Mouse (Mus musculus): Measurements from ENCODE around the gene Abl1. TPM values are rescaled to one million over a fixed set of nuclear protein-coding genes. Genes with fewer than 3 reads are reported as not detected.

Abl1 gene
- polyA plus RNA-seq, 1 experiment from 2014 or later, result 20.9 TPM

DNA sequence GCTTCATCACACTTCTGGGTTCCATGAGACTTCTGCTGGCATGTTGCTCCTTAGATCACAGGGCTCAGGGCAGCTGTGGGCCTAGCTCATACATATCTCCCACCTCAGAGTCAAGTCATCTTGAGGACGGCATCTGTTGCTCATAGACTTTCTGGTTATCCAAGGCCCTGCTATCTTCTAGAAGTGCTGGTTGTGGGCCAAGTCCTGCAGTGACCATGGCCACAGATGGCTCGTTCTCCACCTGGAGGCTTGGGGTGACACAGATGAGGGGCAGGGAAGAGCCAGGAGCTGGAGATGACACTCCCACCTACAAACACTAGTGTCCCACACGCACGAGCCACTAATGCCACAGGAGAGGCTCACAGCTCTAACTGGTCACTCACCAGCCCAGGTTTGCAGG lies 125.5 kb downstream of the Abl1 start:
- Histone ChIP-seq H3K4me2 (replicated peaks) (no peak overlapping the region), H3K27me3 (ENCODE audit: control insufficient read depth, insufficient read depth, low read length) (no peaks in the 10 kb centered on the region), H3K4me3 (replicated peaks; ENCODE audit: low read length) (no peak overlapping the region), H3K27ac (no peak overlapping the region), H3K9ac (no peak overlapping the region), H3K4me1 (replicated peaks; ENCODE audit: control insufficient read depth, insufficient read depth, low read length) (peaks cover 20% of the 10 kb centered on the region), H3K9me3 (ENCODE audit: control insufficient read depth, low read length) (no peaks in the 10 kb centered on the region), H3K36me3 (replicated peaks; ENCODE audit: control insufficient read depth, insufficient read depth) (no peaks in the 10 kb centered on the region)
- no peak for ATAC-seq (ENCODE audit: low FRiP score)
- 92% methylated on average over 4 of the region's 4 CpGs for WGBS
- DNase-seq (ENCODE audit: low spot score), result no peak

DNA sequence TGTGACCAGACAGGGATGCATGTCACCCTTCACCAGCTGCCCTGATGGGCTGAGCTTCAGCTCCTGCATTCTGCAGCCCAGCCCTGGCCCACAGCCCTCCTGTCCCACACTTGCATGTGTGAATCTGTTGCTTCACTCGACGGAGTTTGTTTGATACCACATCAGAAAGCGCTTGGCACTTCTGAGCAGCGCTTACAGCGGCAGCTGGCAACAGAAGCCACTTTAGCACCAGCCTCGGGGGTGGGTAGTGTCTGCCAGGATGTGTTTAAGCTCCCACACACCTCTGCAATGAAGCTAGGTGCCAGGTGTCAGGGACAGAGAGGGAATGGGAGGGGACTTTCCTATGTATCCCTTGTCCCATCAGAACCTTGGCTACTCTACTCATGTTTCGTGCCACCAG lies 126.5 kb downstream of the Abl1 start:
- Histone ChIP-seq H3K27ac (no peak overlapping the region), H3K9me3 (ENCODE audit: control insufficient read depth, low read length) (no peaks in the 10 kb centered on the region), H3K27me3 (ENCODE audit: control insufficient read depth, insufficient read depth, low read length) (no peaks in the 10 kb centered on the region), H3K4me3 (replicated peaks; ENCODE audit: low read length) (no peak overlapping the region), H3K4me1 (replicated peaks; ENCODE audit: control insufficient read depth, insufficient read depth, low read length) (peaks cover 10% of the 10 kb centered on the region), H3K9ac (no peak overlapping the region), H3K4me2 (replicated peaks) (no peak overlapping the region), H3K36me3 (replicated peaks; ENCODE audit: control insufficient read depth, insufficient read depth) (no peaks in the 10 kb centered on the region)
- DNase-seq (ENCODE audit: low spot score), result no peak
- no peak for ATAC-seq (ENCODE audit: low FRiP score)
- WGBS, result 75% methylated on average over 7 of the region's 7 CpGs

DNA sequence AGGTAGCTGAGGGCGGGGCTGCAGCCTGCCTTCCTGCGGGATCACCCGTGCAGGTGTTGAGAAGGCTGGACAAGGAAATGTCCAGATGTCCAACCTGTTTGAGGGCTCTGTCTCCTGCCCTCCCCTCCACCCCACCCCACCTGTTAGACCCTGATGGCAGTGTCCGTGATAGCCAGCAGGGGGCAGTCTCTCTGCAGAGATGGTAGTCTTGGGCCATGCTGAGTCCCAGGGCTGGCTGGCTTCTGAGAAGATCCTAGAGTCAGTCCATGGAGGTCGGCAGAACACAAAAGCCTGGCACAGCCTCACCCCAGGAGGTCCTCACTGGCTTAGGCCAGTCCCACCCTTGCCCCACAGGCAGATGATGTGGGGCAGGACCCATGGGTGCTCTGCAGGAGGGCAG lies 127.2 kb downstream of the Abl1 start:
- no peaks in the 10 kb centered on the region for H3K9me3 ChIP-seq (ENCODE audit: control insufficient read depth, low read length)
- H3K27me3 ChIP-seq (ENCODE audit: control insufficient read depth, insufficient read depth, low read length), result no peaks in the 10 kb centered on the region
- H3K4me3 ChIP-seq (replicated peaks; ENCODE audit: low read length), result no peak overlapping the region
- H3K36me3 ChIP-seq (replicated peaks; ENCODE audit: control insufficient read depth, insufficient read depth), result no peaks in the 10 kb centered on the region
- ATAC-seq (ENCODE audit: low FRiP score) (no peak), DNase-seq (ENCODE audit: low spot score) (peak; percentile 61)
- no peak overlapping the region for H3K4me2 ChIP-seq (replicated peaks)
- H3K9ac ChIP-seq, result no peak overlapping the region
- H3K4me1 ChIP-seq (replicated peaks; ENCODE audit: control insufficient read depth, insufficient read depth, low read length), result peaks cover 3% of the 10 kb centered on the region; the same call in 1 of the 2 replicates
- H3K27ac ChIP-seq, result no peak overlapping the region
- WGBS, result 33% methylated on average over 5 of the region's 5 CpGs

DNA sequence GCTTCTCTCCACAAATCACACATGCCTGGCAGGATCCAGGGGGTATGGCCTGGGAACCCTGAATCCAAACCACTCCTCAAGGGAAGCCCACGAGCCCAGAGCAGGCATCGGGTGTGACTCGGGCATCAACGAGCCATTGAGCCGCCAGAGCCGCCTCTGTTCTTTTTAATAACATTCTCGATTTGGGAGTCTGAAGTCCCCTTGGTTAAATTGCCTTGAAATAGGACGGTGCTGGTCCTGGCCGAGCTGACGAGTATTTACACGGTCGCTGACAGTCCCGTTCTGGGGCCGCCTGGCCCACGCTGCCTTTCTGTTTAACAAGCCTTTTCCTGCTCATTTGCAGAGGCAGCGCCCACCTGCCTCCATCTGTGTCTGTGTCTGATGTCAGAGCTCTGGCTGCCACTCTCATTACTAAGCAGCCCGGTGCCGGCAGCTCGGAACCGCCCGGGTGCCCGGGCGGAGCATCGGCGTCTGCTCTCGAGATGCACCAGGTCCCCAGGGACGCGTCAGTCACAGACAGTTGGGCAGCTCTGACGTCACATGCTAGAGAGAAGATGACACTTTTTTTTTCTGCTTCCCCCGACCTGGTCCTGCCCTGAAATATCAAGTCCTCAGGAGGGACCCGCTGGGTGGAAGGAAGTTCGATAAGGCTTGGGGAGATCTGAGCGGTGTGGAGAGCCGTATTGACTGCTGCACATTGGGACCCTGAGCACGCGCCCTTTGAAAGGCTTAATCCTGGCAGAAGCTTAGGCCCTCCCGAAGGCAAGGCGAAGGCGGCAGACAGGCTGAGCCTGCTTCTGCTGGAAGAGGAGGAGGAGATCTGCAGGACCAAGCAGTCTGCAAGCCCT lies 134.6 kb downstream of the Abl1 start:
- Histone ChIP-seq H3K27ac (peak overlapping the region; percentile 58), H3K27me3 (ENCODE audit: control insufficient read depth, insufficient read depth, low read length) (no peaks in the 10 kb centered on the region), H3K4me3 (replicated peaks; ENCODE audit: low read length) (peak overlapping the region; percentile 12; the same call in 1 of the 2 replicates), H3K4me1 (replicated peaks; ENCODE audit: control insufficient read depth, insufficient read depth, low read length) (peaks cover 17% of the 10 kb centered on the region), H3K9me3 (ENCODE audit: control insufficient read depth, low read length) (no peaks in the 10 kb centered on the region), H3K36me3 (replicated peaks; ENCODE audit: control insufficient read depth, insufficient read depth) (no peaks in the 10 kb centered on the region), H3K9ac (peak overlapping the region; percentile 41; the same call in 1 of the 2 replicates), H3K4me2 (replicated peaks) (peak overlapping the region; percentile 52)
- ATAC-seq (ENCODE audit: low FRiP score) (peak; percentile 61; the same call in 1 of the 2 replicates), DNase-seq (ENCODE audit: low spot score) (peak; percentile 79)
- 11% methylated on average over 39 of the region's 39 CpGs for WGBS

DNA sequence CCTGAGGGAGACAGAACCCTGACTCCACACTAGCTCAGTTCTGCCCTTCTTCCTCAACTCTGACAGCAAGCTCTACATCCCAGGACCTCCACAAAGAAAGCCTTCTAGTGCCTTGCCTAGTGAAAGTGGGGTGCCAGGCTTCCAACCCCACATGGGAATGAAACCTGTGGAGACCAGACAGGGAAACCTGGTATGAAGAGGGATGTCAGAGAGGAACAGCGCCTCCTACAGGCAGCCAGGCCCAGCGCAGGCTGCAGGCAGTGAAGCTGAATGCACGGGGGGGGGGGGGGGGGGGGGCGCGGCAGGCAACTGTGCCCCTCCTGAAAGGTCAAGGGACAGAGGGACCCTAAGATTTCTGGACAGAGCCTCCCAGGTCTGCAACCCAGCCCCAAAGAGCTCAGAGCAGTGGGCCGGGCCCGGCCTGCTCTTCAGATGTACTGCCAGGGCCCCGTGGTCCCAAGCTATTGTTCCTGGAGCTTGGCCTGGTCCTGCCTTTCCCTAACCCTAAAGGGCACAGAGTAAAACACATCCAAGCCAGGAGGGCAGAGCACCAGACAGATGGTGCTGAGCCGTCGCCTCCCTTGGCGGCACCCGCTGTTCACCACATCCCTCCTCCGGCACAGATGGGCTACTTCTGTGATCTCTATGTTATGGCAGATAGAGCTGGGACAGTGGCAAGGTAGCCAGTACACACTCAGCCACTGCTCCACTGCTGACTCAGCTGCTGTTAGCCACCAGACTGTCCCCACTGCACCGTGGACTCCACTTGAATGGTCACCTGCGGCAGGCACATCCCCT lies 136.0 kb downstream of the Abl1 start:
- no peak overlapping the region for H3K4me3 ChIP-seq (replicated peaks; ENCODE audit: low read length)
- H3K9ac ChIP-seq, result no peak overlapping the region
- WGBS, result 63% methylated on average over 12 of the region's 15 CpGs
- H3K36me3 ChIP-seq (replicated peaks; ENCODE audit: control insufficient read depth, insufficient read depth), result no peaks in the 10 kb centered on the region
- no peak overlapping the region for H3K4me2 ChIP-seq (replicated peaks)
- no peaks in the 10 kb centered on the region for H3K27me3 ChIP-seq (ENCODE audit: control insufficient read depth, insufficient read depth, low read length)
- peaks cover 29% of the 10 kb centered on the region for H3K4me1 ChIP-seq (replicated peaks; ENCODE audit: control insufficient read depth, insufficient read depth, low read length)
- H3K27ac ChIP-seq, result no peak overlapping the region; the same call in 1 of the 2 replicates
- H3K9me3 ChIP-seq (ENCODE audit: control insufficient read depth, low read length), result no peaks in the 10 kb centered on the region
- ATAC-seq (ENCODE audit: low FRiP score) (no peak), DNase-seq (ENCODE audit: low spot score) (no peak)

DNA sequence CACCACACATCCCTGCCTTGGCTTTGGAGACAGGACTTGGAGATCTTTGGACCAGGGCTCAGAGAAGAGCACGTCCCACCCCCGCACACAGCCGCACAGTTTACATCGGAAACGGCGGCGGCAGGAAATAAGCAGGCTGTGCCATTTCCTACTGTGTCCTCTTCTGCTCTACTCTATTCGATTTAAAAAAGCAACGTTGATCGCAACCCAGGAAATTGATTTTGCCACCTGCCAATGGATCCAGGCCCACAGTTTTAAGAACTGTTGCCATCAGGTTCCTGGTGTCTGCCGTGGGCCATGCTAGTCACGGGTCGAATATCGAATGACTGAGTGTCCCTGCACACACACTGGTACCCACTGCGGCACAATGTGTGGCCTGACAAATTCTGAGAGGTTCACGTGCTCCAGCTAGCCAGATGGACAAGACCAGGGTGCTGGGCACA lies 137.3 kb downstream of the Abl1 start:
- H3K4me2 ChIP-seq (replicated peaks), result no peak overlapping the region
- H3K4me3 ChIP-seq (replicated peaks; ENCODE audit: low read length), result no peak overlapping the region
- 74% methylated on average over 16 of the region's 16 CpGs for WGBS
- H3K4me1 ChIP-seq (replicated peaks; ENCODE audit: control insufficient read depth, insufficient read depth, low read length), result peaks cover 37% of the 10 kb centered on the region
- H3K27me3 ChIP-seq (ENCODE audit: control insufficient read depth, insufficient read depth, low read length), result no peaks in the 10 kb centered on the region
- no peak for ATAC-seq (ENCODE audit: low FRiP score)
- no peak overlapping the region for H3K9ac ChIP-seq
- DNase-seq (ENCODE audit: low spot score), result no peak
- H3K9me3 ChIP-seq (ENCODE audit: control insufficient read depth, low read length), result no peaks in the 10 kb centered on the region
- H3K36me3 ChIP-seq (replicated peaks; ENCODE audit: control insufficient read depth, insufficient read depth), result no peaks in the 10 kb centered on the region
- no peak overlapping the region for H3K27ac ChIP-seq

DNA sequence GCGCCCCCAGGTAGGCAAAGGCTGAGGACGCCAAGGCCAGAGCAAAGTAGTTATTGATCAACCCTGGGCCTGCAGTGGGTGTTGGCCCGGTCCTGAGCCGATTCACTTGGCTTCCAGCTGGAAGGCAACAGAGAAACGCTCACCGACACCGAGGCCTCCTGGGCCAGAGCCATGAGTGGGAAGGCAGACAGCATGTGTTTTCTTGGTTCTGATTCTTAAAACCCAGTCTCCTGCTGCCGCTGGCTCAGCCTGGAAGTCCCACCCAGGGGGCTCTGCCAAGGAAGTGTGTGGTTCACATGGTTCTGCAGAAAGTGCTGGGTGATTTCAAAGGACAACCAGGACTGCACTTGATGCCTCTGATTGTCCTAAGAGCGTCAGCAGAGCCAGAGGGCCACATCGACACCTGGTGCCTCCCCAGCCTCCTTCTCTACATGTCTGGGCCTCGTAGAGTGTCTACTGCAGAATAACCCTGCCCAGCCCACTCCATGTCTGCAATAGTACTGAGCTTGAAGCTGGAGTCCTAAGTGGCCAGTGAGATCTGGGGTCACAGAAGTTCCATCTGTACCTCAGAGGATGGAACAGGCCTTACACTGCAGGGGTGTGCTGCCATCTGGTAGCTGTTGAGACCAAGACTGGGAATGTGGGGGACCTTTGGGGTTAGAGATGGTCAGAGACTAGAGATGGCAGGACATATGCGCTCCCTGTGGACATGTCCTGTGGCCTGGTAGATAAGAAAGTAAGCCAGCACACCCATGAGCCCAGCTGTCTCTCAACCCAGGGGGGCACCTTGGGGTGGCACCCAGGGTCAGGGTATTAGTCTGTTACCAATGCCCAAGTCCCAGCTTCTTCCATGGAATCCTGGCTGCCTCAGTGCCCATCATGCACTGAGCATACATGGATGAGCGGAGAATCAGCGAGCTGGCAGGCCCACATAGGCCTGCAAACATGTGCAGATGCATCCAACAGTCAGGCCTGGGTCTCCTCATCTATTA lies 138.2 kb downstream of the Abl1 start:
- ATAC-seq (ENCODE audit: low FRiP score) (no peak), DNase-seq (ENCODE audit: low spot score) (no peak)
- no peak overlapping the region for H3K9ac ChIP-seq
- H3K9me3 ChIP-seq (ENCODE audit: control insufficient read depth, low read length), result no peaks in the 10 kb centered on the region
- no peak overlapping the region for H3K4me3 ChIP-seq (replicated peaks; ENCODE audit: low read length)
- no peak overlapping the region for H3K27ac ChIP-seq
- no peak overlapping the region for H3K4me2 ChIP-seq (replicated peaks)
- WGBS, result 85% methylated on average over 14 of the region's 14 CpGs
- no peaks in the 10 kb centered on the region for H3K36me3 ChIP-seq (replicated peaks; ENCODE audit: control insufficient read depth, insufficient read depth)
- no peaks in the 10 kb centered on the region for H3K27me3 ChIP-seq (ENCODE audit: control insufficient read depth, insufficient read depth, low read length)
- H3K4me1 ChIP-seq (replicated peaks; ENCODE audit: control insufficient read depth, insufficient read depth, low read length), result peaks cover 37% of the 10 kb centered on the region

DNA sequence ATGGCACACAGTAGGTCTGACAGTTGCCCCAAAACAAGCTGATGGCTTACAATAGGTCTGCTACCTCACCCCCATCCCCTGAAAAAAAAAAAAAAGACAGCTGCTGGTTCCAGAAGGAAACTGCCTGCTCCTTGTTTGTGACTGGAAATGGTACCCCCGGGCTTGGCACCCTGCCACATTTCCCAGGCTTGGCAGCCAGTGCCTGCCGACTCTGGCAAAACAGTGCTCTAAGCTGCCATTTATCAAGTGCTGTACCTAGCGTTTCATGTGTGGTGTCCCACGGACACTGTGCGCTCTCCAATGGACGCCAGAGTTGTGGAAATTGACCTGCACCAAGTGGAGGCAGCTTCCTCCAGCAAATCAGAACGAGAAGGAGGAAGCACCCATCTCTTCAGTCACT lies 139.7 kb downstream of the Abl1 start:
- no peak for ATAC-seq (ENCODE audit: low FRiP score)
- peak; percentile 88 for DNase-seq (ENCODE audit: low spot score)
- Histone ChIP-seq H3K9ac (no peak overlapping the region), H3K4me3 (replicated peaks; ENCODE audit: low read length) (no peak overlapping the region), H3K27ac (peak overlapping the region; percentile 30; the same call in 1 of the 2 replicates), H3K36me3 (replicated peaks; ENCODE audit: control insufficient read depth, insufficient read depth) (no peaks in the 10 kb centered on the region), H3K4me2 (replicated peaks) (0 out of 2 replicates have a peak overlapping the region, but pooled peaks have one; percentile 7), H3K27me3 (ENCODE audit: control insufficient read depth, insufficient read depth, low read length) (no peaks in the 10 kb centered on the region), H3K9me3 (ENCODE audit: control insufficient read depth, low read length) (no peaks in the 10 kb centered on the region), H3K4me1 (replicated peaks; ENCODE audit: control insufficient read depth, insufficient read depth, low read length) (peaks cover 30% of the 10 kb centered on the region)
- WGBS, result 34% methylated on average over 7 of the region's 7 CpGs

Data from hindbrain, embryonic 14.5 days (tissue).